Mouse (Mus musculus): ENCODE measurements at regions not wholly inside any gene's neighbourhood (a gene's known extent, or its start where the extent isn't known, plus 50 kb on each side); places are given as distances from the start of the nearest gene placed in this dataset.

DNA sequence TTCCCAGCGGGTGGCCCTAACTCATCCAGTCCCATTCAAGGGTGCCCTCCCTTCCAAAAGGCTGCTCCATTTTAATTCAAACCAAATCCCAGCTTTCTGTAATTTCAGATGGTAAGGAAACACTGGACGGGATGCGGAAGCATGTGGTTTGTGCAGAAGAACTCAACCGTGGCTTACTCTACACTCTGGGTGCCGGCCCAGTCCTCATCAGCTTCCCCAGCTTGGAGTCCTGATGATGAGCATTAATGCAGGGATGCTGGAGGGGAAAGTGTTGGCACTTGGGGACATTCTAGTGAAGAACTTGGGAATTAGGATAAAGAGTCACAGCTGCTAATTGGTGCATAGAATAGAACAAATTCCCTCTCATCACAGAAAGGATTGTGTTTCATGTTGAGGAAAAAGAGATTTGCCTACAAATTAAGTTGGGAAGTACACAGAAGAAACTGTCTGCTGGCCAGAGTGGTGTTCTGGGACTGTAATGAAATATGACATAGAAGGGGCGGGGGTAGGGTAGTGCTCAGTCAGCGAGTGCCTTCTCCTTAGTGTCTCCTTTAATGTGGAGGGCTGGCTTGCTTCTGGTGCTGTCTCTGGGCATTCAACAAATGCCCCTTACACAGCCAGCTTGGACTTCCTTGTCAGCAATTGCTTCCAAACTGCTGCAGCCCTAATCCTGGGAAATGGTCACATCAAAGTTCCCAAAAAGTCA lies 285.0 kb upstream of the Bmper start:
- peak; percentile 60; the same call in 1 of the 2 replicates for ATAC-seq (replicated peaks)
- no peaks in the 10 kb centered on the region for H3K9me3 ChIP-seq
- no peaks in the 10 kb centered on the region for H3K36me3 ChIP-seq
- H3K27me3 ChIP-seq: no peaks in the 10 kb centered on the region
- H3K27ac ChIP-seq (replicated peaks): no peak overlapping the region
- H3K4me1 ChIP-seq: no peaks in the 10 kb centered on the region
- WGBS: 66% methylated on average over 7 of the region's 7 CpGs
- no peak overlapping the region for H3K9ac ChIP-seq (replicated peaks)
- H3K4me3 ChIP-seq: no peak overlapping the region
- no peak overlapping the region for H3K4me2 ChIP-seq (replicated peaks)

DNA sequence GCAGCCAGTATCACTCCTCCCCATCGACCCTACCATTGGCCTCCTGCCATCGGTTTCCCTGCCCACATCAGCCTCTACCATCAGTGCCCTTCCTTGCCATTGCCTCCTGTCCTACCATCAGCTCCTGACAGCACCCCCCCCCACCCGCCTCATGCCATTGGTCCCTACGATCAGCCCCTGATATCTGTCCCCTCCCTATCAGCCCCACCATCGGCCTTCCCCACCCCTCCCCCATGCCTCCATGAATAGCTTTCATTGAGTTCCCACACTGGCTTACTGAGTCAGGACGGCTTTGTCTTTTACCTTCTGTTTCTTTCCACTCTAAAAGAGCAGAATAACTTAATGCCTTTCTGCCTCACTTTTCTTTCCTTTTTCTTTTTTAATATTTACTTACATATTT lies 277.9 kb upstream of the Bmper start:
- no peak overlapping the region for H3K4me2 ChIP-seq (replicated peaks)
- H3K9ac ChIP-seq (replicated peaks): no peak overlapping the region
- H3K36me3 ChIP-seq: no peaks in the 10 kb centered on the region
- no peak for ATAC-seq (replicated peaks)
- no peak overlapping the region for H3K27ac ChIP-seq (replicated peaks)
- no peaks in the 10 kb centered on the region for H3K9me3 ChIP-seq
- H3K4me3 ChIP-seq: no peak overlapping the region
- no peaks in the 10 kb centered on the region for H3K4me1 ChIP-seq
- no peaks in the 10 kb centered on the region for H3K27me3 ChIP-seq
- WGBS: 52% methylated on average over 6 of the region's 6 CpGs

DNA sequence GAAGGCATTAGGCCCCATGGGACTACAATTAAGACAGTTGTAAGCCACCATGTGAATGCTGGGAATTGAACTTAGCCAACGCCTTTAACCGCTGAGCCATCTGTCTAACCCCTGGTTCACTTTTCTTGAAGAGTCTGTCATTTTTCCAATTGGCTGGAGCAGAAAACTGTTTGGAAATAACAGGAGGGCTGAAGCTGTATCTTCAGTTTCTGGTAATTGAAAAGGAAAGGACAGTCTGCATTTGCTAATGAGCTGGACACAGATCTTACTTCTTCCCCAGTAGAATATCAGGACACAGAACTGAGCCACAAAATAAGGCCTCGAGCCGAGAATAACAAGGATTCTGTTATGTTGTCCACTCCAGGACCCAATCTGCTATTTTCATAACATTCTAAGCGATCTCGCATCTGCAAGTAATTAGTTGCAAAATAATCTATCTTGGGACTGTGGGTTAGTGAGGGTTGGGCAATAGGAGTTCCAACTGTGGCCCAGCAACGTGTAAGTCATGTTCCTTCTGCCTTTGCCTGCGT lies 277.4 kb upstream of the Bmper start:
- no peaks in the 10 kb centered on the region for H3K9me3 ChIP-seq
- no peak overlapping the region for H3K4me2 ChIP-seq (replicated peaks)
- no peak overlapping the region for H3K4me3 ChIP-seq
- 78% methylated on average over 8 of the region's 8 CpGs for WGBS
- no peak for ATAC-seq (replicated peaks)
- H3K4me1 ChIP-seq: no peaks in the 10 kb centered on the region
- H3K9ac ChIP-seq (replicated peaks): no peak overlapping the region
- H3K27ac ChIP-seq (replicated peaks): no peak overlapping the region
- H3K36me3 ChIP-seq: no peaks in the 10 kb centered on the region
- no peaks in the 10 kb centered on the region for H3K27me3 ChIP-seq

DNA sequence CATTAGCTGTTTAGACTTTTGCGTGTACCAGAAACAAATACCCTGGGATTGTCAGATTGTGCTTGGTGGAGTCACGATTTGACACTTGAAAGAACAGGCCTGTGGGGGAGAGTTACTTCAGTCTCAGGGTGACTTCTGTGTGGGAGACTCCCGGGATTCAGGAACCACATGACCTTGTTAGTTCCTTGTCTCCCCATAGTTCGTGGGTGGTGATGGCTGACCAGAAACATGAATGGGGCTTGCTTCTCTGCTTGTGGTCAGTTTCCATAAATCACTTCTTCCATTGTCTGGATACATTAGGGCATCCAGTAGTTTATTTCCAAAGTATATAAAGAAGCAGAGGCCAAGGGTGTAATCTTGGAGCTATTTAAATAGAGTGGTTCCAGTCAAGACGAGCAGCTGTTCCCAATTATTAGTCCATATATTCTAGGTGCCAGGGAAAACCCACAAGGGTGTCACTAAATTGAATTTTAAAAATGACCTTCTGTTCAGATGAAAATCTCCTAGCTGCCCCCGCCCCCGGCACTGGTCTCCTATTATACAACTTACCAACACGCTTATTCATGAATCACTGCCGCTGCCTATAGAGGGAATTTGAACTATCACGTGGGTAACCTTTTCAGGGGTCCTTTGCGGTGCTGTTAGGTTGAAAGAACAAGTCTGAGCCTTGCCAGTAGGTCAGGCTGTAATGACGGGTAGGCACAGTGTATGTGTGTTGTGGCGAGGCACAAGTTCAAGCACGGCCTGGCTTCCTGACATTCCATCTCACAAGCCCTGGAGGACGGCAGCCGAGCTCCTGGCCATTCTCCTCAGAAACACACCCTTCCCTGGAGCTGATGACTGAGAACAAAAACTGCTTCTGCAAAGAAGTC lies 270.1 kb upstream of the Bmper start:
- H3K9me3 ChIP-seq: no peaks in the 10 kb centered on the region
- no peaks in the 10 kb centered on the region for H3K36me3 ChIP-seq
- no peak for ATAC-seq (replicated peaks)

DNA sequence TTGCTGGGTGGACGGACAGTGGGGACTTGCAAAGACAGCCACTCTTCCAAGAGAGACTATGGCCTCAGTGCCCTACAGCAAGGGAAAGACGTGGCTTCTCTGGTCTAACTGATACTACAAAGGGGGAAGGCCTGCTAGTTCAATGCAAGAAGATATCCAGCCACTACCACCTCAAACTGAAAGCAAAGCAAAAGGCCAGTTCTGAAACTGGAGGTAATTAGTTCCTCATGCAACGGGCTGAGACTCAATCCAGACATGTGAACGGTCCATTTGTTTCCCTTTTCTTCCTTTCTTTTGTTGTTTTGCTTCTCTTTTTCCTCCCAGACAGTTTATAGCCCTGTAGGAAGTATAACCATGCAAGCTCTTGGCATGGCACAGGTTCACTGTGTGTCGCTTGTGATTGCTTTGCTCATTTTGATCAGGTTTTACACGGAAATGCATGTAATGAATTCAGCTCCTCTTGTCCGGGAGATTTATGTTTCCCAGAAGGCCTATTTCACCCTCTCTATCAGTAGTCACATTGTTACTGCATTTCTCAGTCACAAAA lies 260.5 kb upstream of the Bmper start:
- Histone ChIP-seq H3K9me3 (no peaks in the 10 kb centered on the region), H3K27me3 (no peaks in the 10 kb centered on the region), H3K4me3 (no peak overlapping the region), H3K9ac (replicated peaks) (no peak overlapping the region), H3K36me3 (no peaks in the 10 kb centered on the region), H3K4me1 (no peaks in the 10 kb centered on the region), H3K4me2 (replicated peaks) (no peak overlapping the region), H3K27ac (replicated peaks) (no peak overlapping the region)
- no peak for ATAC-seq (replicated peaks)
- 57% methylated on average over 7 of the region's 7 CpGs for WGBS

More for the DNA sequence above, 270.1 kb upstream of the Bmper start:
- Histone ChIP-seq H3K4me2 (replicated peaks) (no peak overlapping the region), H3K4me3 (no peak overlapping the region), H3K27ac (replicated peaks) (no peak overlapping the region), H3K4me1 (no peaks in the 10 kb centered on the region), H3K27me3 (no peaks in the 10 kb centered on the region), H3K9ac (replicated peaks) (no peak overlapping the region)
- WGBS: 75% methylated on average over 16 of the region's 16 CpGs

DNA sequence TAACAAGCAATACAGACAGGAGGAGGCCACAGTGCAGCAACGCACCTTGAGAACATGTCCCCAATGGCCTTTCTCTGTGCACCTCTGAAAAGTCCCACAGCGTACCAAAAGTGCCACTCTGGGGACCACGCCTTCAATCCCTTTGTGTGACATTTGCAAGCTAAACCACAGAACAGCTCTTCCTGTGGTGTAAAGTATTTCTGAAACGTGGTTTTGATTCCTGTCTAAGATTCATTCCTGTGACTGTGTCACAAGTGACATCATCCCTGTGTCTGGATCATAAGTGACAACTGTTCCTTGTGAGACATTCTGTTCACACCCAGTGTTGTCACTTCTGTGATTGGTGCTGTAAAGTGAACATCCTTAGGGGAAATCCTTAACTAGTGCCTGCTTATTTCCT lies 251.6 kb upstream of the Bmper start:
- no peaks in the 10 kb centered on the region for H3K27me3 ChIP-seq
- no peaks in the 10 kb centered on the region for H3K4me1 ChIP-seq
- H3K9ac ChIP-seq (replicated peaks): no peak overlapping the region
- no peak overlapping the region for H3K4me3 ChIP-seq
- H3K9me3 ChIP-seq: no peaks in the 10 kb centered on the region
- 81% methylated on average over 4 of the region's 4 CpGs for WGBS
- no peak overlapping the region for H3K27ac ChIP-seq (replicated peaks)
- no peaks in the 10 kb centered on the region for H3K36me3 ChIP-seq
- ATAC-seq (replicated peaks): no peak
- no peak overlapping the region for H3K4me2 ChIP-seq (replicated peaks)

DNA sequence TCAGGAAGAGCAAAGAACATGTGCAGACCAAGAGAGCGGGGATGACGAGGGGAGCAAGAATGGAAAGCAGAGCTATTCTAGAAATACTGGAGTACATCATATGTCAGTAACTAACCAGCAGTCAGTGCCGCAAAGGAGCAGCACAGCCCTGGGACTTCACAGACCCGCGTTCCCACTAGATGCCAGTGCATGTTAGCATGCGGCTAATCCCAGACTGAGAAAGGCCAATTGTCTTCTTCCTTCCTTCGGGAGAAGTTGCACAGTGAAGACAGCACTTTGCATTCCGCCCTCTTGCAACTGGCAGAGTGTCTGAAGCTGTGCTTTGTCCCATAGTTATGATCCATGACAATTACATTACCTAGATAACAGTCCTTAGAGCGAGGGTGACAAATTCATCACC lies 246.1 kb upstream of the Bmper start:
- no peaks in the 10 kb centered on the region for H3K4me1 ChIP-seq
- no peak overlapping the region for H3K4me2 ChIP-seq (replicated peaks)
- no peak overlapping the region for H3K4me3 ChIP-seq
- ATAC-seq (replicated peaks): no peak
- no peaks in the 10 kb centered on the region for H3K36me3 ChIP-seq
- H3K9ac ChIP-seq (replicated peaks): no peak overlapping the region
- WGBS: 65% methylated on average over 9 of the region's 9 CpGs
- no peaks in the 10 kb centered on the region for H3K9me3 ChIP-seq
- H3K27ac ChIP-seq (replicated peaks): no peak overlapping the region
- H3K27me3 ChIP-seq: no peaks in the 10 kb centered on the region

DNA sequence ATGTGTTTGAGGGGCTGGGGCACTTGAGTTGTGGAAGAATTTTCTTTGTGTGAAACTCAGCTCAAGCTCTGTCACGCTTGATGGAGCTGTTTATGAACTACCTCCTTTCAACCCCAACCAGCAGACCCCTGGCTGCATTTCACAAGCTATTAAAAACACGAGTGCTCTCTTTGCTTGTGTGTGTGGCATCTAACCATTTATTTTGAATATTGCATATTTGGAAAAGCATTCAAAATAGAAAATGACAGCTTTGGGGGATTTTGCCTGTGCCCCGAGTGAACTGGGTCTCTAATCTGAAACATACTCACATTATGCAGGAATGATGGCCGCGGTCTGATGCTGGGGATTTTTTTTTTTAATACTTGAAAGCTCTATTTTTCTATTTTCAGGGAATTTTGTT lies 243.2 kb upstream of the Bmper start:
- Histone ChIP-seq H3K9ac (replicated peaks) (no peak overlapping the region), H3K4me2 (replicated peaks) (no peak overlapping the region), H3K27ac (replicated peaks) (no peak overlapping the region), H3K36me3 (no peaks in the 10 kb centered on the region), H3K9me3 (no peaks in the 10 kb centered on the region), H3K27me3 (no peaks in the 10 kb centered on the region), H3K4me1 (no peaks in the 10 kb centered on the region), H3K4me3 (no peak overlapping the region)
- WGBS: 65% methylated on average over 5 of the region's 5 CpGs
- no peak for ATAC-seq (replicated peaks)

DNA sequence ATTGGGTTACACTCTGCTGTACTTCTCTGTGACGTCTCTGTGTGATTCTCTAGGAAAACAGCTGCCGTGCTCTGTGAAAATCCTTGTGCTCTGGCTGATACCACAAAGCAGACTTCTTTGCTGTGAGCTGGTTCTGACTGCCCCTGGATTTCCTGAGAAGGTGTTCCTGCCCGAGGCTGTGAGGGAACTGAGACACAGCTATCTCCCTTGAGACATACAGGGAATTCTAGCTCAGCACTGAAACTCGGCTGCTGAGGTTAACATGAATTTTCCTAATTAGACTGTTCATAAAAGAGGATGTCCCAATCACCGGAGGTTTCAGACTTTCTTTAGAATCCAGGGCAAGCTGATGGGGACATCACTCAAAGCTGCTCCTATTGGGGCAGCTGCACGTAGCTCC lies 233.4 kb upstream of the Bmper start:
- no peak overlapping the region for H3K27ac ChIP-seq (replicated peaks)
- H3K9ac ChIP-seq (replicated peaks): no peak overlapping the region
- WGBS: 75% methylated on average over 6 of the region's 6 CpGs
- no peak overlapping the region for H3K4me2 ChIP-seq (replicated peaks)
- H3K4me3 ChIP-seq: no peak overlapping the region
- H3K27me3 ChIP-seq: no peaks in the 10 kb centered on the region
- no peaks in the 10 kb centered on the region for H3K9me3 ChIP-seq
- no peak for ATAC-seq (replicated peaks)
- no peaks in the 10 kb centered on the region for H3K36me3 ChIP-seq
- no peaks in the 10 kb centered on the region for H3K4me1 ChIP-seq

DNA sequence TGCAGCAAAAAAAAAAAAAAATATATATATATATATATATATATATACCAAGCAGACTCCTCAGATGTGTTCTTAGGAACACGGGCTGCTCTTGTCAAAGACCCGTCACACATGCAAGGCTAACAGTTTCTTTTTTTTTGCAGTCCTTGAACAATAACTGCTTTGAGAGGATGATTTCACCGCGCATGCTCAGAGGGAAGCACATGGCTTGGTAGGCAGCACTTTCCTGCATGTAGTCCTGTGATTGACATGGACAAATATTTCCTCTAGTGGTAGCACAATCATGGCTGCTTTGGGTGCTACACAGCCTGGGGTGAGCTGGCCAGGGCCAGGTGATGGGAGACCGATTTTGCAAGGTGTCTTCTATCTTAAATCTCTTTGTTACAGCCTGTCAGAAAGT lies 229.3 kb upstream of the Bmper start:
- Histone ChIP-seq H3K27ac (replicated peaks) (no peak overlapping the region), H3K9me3 (no peaks in the 10 kb centered on the region), H3K4me2 (replicated peaks) (no peak overlapping the region), H3K27me3 (no peaks in the 10 kb centered on the region), H3K36me3 (no peaks in the 10 kb centered on the region), H3K9ac (replicated peaks) (no peak overlapping the region), H3K4me3 (no peak overlapping the region), H3K4me1 (no peaks in the 10 kb centered on the region)
- WGBS: 89% methylated on average over 5 of the region's 5 CpGs
- ATAC-seq (replicated peaks): no peak

DNA sequence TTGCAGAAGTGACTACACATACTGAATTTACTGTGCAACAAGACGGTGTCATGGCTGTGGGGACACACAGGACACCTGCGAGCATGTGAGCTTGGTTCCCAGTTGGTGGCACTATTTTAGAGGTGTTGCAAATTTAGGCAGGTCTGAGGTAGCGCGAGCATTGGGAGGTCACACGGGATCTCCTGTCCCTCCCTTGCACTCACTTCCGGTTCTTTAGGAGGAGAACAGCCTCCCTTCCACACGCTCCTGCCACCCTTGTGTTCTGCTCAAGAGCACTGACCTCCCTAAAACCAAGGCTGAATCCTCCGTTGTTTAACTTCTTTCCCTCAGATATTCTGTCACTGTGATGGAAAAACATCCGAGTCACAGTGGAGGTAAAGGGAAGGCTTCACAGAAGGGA lies 227.3 kb upstream of the Bmper start:
- Histone ChIP-seq H3K27ac (replicated peaks) (no peak overlapping the region), H3K4me2 (replicated peaks) (no peak overlapping the region), H3K27me3 (no peaks in the 10 kb centered on the region), H3K9me3 (no peaks in the 10 kb centered on the region), H3K4me1 (peaks cover 6% of the 10 kb centered on the region; the same call in 1 of the 2 replicates), H3K4me3 (no peak overlapping the region), H3K36me3 (no peaks in the 10 kb centered on the region), H3K9ac (replicated peaks) (no peak overlapping the region)
- no peak for ATAC-seq (replicated peaks)
- WGBS: 73% methylated on average over 9 of the region's 9 CpGs

DNA sequence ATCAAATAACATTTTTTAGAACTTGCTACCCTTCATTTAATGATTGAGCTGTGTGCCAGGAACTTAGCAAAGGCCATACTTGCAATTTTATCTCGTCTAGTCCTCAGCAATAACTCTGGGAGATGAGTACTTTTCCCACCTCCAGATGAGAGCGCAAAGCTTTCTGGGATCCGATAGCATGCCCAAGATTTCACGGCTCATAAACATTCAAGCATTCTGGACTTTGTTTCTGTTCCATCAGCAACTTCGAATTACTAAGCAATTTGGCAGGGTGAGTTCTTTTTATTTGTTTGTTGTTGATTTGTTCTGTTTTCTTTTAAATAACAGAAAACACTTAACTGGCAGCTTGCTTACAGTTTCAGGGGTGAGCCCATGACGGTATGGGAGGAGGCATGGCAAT lies 224.6 kb upstream of the Bmper start:
- WGBS: 66% methylated on average over 6 of the region's 6 CpGs
- H3K9ac ChIP-seq (replicated peaks): no peak overlapping the region
- no peak overlapping the region for H3K4me3 ChIP-seq
- no peaks in the 10 kb centered on the region for H3K36me3 ChIP-seq
- H3K4me1 ChIP-seq: peaks cover 6% of the 10 kb centered on the region; the same call in 1 of the 2 replicates
- H3K27ac ChIP-seq (replicated peaks): no peak overlapping the region
- no peaks in the 10 kb centered on the region for H3K27me3 ChIP-seq
- no peaks in the 10 kb centered on the region for H3K9me3 ChIP-seq
- no peak for ATAC-seq (replicated peaks)
- H3K4me2 ChIP-seq (replicated peaks): no peak overlapping the region

All from forebrain, embryonic 15.5 days (tissue).